Mouse (Mus musculus): ENCODE measurements around the gene Gm17651. TPM values are rescaled to one million over a fixed set of nuclear protein-coding genes. Genes with fewer than 3 reads are reported as not detected.

Gm17651 gene
- polyA plus RNA-seq, 1 experiment from 2014 or later = not detected

Small RNAs within 50 kb of the gene (microRNA-seq; reads per million reads assigned to microRNA genes)
- gene Mir7225 = not detected

Other genes starting within 250 kb of the Gm17651 start
- gene Chd1l, start 64.5 kb downstream of the Gm17651 start, polyA plus RNA-seq (2015; fragmentation: Nextera tagmentation; extraction: Ambion mirVana) = 16.8 and 19.0 TPM in 2 replicates
- 3.4 and 4.2 TPM in 2 replicates for gene Fmo5, start 45.9 kb downstream of the Gm17651 start, polyA plus RNA-seq (2015; fragmentation: Nextera tagmentation; extraction: Ambion mirVana)
- gene Prkab2, start 16.5 kb downstream of the Gm17651 start, polyA plus RNA-seq (2015; fragmentation: Nextera tagmentation; extraction: Ambion mirVana) = 6.4 and 6.9 TPM in 2 replicates
- gene Pde4dip, start 214.0 kb upstream of the Gm17651 start, polyA plus RNA-seq (2015; fragmentation: Nextera tagmentation; extraction: Ambion mirVana) = 27.5 and 28.1 TPM in 2 replicates
- 138 and 147 TPM in 2 replicates for gene Sec22b, start 226.5 kb upstream of the Gm17651 start, polyA plus RNA-seq (2015; fragmentation: Nextera tagmentation; extraction: Ambion mirVana)